Mouse (Mus musculus): Measurements from ENCODE around the gene Pramef6. TPM values are rescaled to one million over a fixed set of nuclear protein-coding genes. Genes with fewer than 3 reads are reported as not detected.
"Not testable (repeated sequence)": the region's sequence is repeated elsewhere in the genome, so short reads cannot be mapped to it uniquely, and the experiment has no call there.

The Pramef6 gene
- not detected in 2 replicates for total RNA-seq (2014; rRNA removed)
- polyA plus RNA-seq (2012; rRNA removed) = not detected in 2 replicates

- not testable (repeated sequence) for H3K27ac ChIP-seq (replicated peaks; ENCODE audit: insufficient read depth, low read depth, low read length); H3K4me1 ChIP-seq (ENCODE audit: control insufficient read depth, insufficient read depth, low read length); H3K79me2 ChIP-seq (ENCODE audit: control insufficient read depth, insufficient read depth, low read length); H3K27me3 ChIP-seq (ENCODE audit: control insufficient read depth, insufficient read depth, low read length); DNase-seq (ENCODE audit: extremely low read depth, low read depth, low spot score); H3K9ac ChIP-seq (ENCODE audit: low read depth, low read length); H3K36me3 ChIP-seq (ENCODE audit: control insufficient read depth, insufficient read depth, low read length); H3K4me3 ChIP-seq (ENCODE audit: insufficient read depth, low read depth, low read length)
- 78% methylated on average over 1 of the region's 1 CpGs for WGBS
Observed at GRCm38 (mm10) chr4:143900280-143900679, at the start of gene Pramef6. Gene Pramef6 (minus strand): TSS chr4:143900380.

- H3K79me2 ChIP-seq (ENCODE audit: control insufficient read depth, insufficient read depth, low read length); H3K27me3 ChIP-seq (ENCODE audit: control insufficient read depth, insufficient read depth, low read length); H3K36me3 ChIP-seq (ENCODE audit: control insufficient read depth, insufficient read depth, low read length); H3K9ac ChIP-seq (ENCODE audit: low read depth, low read length); H3K4me3 ChIP-seq (ENCODE audit: insufficient read depth, low read depth, low read length); DNase-seq (ENCODE audit: extremely low read depth, low read depth, low spot score); H3K4me1 ChIP-seq (ENCODE audit: control insufficient read depth, insufficient read depth, low read length); H3K27ac ChIP-seq (replicated peaks; ENCODE audit: insufficient read depth, low read depth, low read length): not testable (repeated sequence)
- 72% methylated on average over 3 of the region's 3 CpGs for WGBS
Observed at GRCm38 (mm10) chr4:143894406-143894805, 5.8 kb downstream of the Pramef6 start.

- not testable (repeated sequence) for H3K27me3 ChIP-seq (ENCODE audit: control insufficient read depth, insufficient read depth, low read length); H3K4me1 ChIP-seq (ENCODE audit: control insufficient read depth, insufficient read depth, low read length); H3K36me3 ChIP-seq (ENCODE audit: control insufficient read depth, insufficient read depth, low read length); H3K27ac ChIP-seq (replicated peaks; ENCODE audit: insufficient read depth, low read depth, low read length); H3K4me3 ChIP-seq (ENCODE audit: insufficient read depth, low read depth, low read length); H3K9ac ChIP-seq (ENCODE audit: low read depth, low read length); H3K79me2 ChIP-seq (ENCODE audit: control insufficient read depth, insufficient read depth, low read length); DNase-seq (ENCODE audit: extremely low read depth, low read depth, low spot score)
- 58% methylated on average over 1 of the region's 1 CpGs for WGBS
Observed at GRCm38 (mm10) chr4:143882371-143882770, 17.8 kb downstream of the Pramef6 start.

- not testable (repeated sequence) for H3K9ac ChIP-seq (ENCODE audit: low read depth, low read length); DNase-seq (ENCODE audit: extremely low read depth, low read depth, low spot score); H3K79me2 ChIP-seq (ENCODE audit: control insufficient read depth, insufficient read depth, low read length); H3K4me1 ChIP-seq (ENCODE audit: control insufficient read depth, insufficient read depth, low read length); H3K27me3 ChIP-seq (ENCODE audit: control insufficient read depth, insufficient read depth, low read length); H3K27ac ChIP-seq (replicated peaks; ENCODE audit: insufficient read depth, low read depth, low read length); H3K36me3 ChIP-seq (ENCODE audit: control insufficient read depth, insufficient read depth, low read length); H3K4me3 ChIP-seq (ENCODE audit: insufficient read depth, low read depth, low read length)
Observed at GRCm38 (mm10) chr4:143846197-143846596, 54.0 kb downstream of the Pramef6 start, which contains the start of gene Gm13103. Gene Gm13103 (plus strand): TSS chr4:143846497.

Other genes starting within 250 kb of the Pramef6 start
- gene Gm13088, start 243.1 kb downstream of the Pramef6 start, total RNA-seq (2014; rRNA removed) = not detected in 2 replicates
- gene Gm13088, start 243.1 kb downstream of the Pramef6 start, polyA plus RNA-seq (2012; rRNA removed) = not detected in 2 replicates
- gene Gm13089, start 197.7 kb downstream of the Pramef6 start, total RNA-seq (2014; rRNA removed) = not detected in 2 replicates
- gene Gm13089, start 197.7 kb downstream of the Pramef6 start, polyA plus RNA-seq (2012; rRNA removed) = not detected in 2 replicates
- not detected in 2 replicates for gene Gm13078, start 180.9 kb downstream of the Pramef6 start, total RNA-seq (2014; rRNA removed)
- not detected in 2 replicates for gene Gm13078, start 180.9 kb downstream of the Pramef6 start, polyA plus RNA-seq (2012; rRNA removed)
- gene Gm13023, start 111.0 kb downstream of the Pramef6 start, total RNA-seq (2014; rRNA removed) = not detected in 2 replicates
- not detected in 2 replicates for gene Gm13023, start 111.0 kb downstream of the Pramef6 start, polyA plus RNA-seq (2012; rRNA removed)
- gene Gm13084, start 84.3 kb downstream of the Pramef6 start, total RNA-seq (2014; rRNA removed) = not detected in 2 replicates
- not detected in 2 replicates for gene Gm13084, start 84.3 kb downstream of the Pramef6 start, polyA plus RNA-seq (2012; rRNA removed)
- gene Gm13103, start 53.9 kb downstream of the Pramef6 start, total RNA-seq (2014; rRNA removed) = not detected in 2 replicates
- not detected in 2 replicates for gene Gm13103, start 53.9 kb downstream of the Pramef6 start, polyA plus RNA-seq (2012; rRNA removed)
- gene Pramef25, start 50.6 kb upstream of the Pramef6 start, total RNA-seq (2014; rRNA removed) = not detected in 2 replicates
- gene Pramef25, start 50.6 kb upstream of the Pramef6 start, polyA plus RNA-seq (2012; rRNA removed) = not detected in 2 replicates
- gene Gm13101, start 66.6 kb upstream of the Pramef6 start, total RNA-seq (2014; rRNA removed) = not detected in 2 replicates
- gene Gm13101, start 66.6 kb upstream of the Pramef6 start, polyA plus RNA-seq (2012; rRNA removed) = not detected in 2 replicates
- not detected in 2 replicates for gene Pramef17, start 94.0 kb upstream of the Pramef6 start, total RNA-seq (2014; rRNA removed)
- not detected in 2 replicates for gene Pramef17, start 94.0 kb upstream of the Pramef6 start, polyA plus RNA-seq (2012; rRNA removed)
- not detected in 2 replicates for gene Pramel4, start 158.7 kb upstream of the Pramef6 start, total RNA-seq (2014; rRNA removed)
- gene Pramel4, start 158.7 kb upstream of the Pramef6 start, polyA plus RNA-seq (2012; rRNA removed) = not detected in 2 replicates
- gene Gm13102, start 206.1 kb upstream of the Pramef6 start, total RNA-seq (2014; rRNA removed) = not detected in 2 replicates
- not detected in 2 replicates for gene Gm13102, start 206.1 kb upstream of the Pramef6 start, polyA plus RNA-seq (2012; rRNA removed)

Measured in liver, adult 2 months (tissue).